Mouse (Mus musculus) cerebellum, adult 2 months (tissue): Measurements from ENCODE around the gene Prdx6b.

Source experiments
- CTCF ChIP-seq: fragments of 200-500 bp; IDR thresholded peaks from 2 replicates; pipeline ENCODE4 v1.5.1; 2011; ENCODE audit warnings: low read depth, mild to moderate bottlenecking, control low read depth, low read length, moderate library complexity, borderline replicate concordance; ENCODE audit not compliant: insufficient read depth
- POLR2A ChIP-seq: fragments of 200-500 bp; IDR thresholded peaks from 2 replicates; pipeline ENCODE4 v1.6.1; 2011; ENCODE audit warnings: low read length, control low read depth, borderline replicate concordance; ENCODE audit not compliant: insufficient read depth

DNA sequence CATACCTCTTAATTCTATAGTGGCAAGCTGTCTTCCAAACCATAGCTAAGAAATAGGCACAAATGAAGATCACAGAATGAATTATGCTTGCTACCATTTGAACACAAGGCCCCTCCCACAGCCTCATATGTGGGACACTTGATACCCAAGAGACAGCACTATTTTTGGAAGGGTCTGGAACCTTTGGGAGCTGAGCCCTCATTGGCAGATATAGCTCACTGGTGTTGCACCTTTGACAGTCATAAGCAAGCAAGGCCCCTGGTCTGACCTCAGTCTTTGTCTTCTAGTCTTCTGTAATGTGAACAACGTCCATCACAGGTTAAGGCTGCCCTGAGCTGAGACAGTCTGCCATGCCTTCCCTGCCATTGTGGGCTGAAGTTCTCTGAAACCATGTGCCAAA is 20.8 kb upstream of the Prdx6b start:
- no peak for TF ChIP-seq CTCF
- no peak for TF ChIP-seq POLR2A
